ENCODE assay signal across 23 mouse cellular contexts in genomic region chr11:34297698-34298378, GRCm38 (mm10). TPM values are rescaled to one million over a fixed set of nuclear protein-coding genes. Genes with fewer than 3 reads are reported as not detected.
DNase-seq lines count a peak whose midpoint lies in the region; ATAC-seq lines count a peak whose summit lies in the region.
"Had no signal": no experiment of that assay in that cellular context is flagged by ENCODE, and none has a peak within 500 bp of the region (broad histone marks: within the 10 kb centered on the region; RNA-seq: fewer than 3 reads in every experiment).

No protein-coding gene starts in this region.

- WGBS in neural tube, embryonic 12.5 days = 57% methylated on average over 5 of the region's 5 CpGs
- WGBS in hindbrain, embryonic 10.5 days = 57% methylated on average over 5 of the region's 5 CpGs
- WGBS in midbrain, embryonic 11.5 days = 29% methylated on average over 5 of the region's 5 CpGs
- WGBS in heart, embryonic 10.5 days = 82% methylated on average over 5 of the region's 5 CpGs
- WGBS in kidney, embryonic 16.5 days = 79% methylated on average over 5 of the region's 5 CpGs

- no peak for DNase-seq in neural tube, embryonic 10.5 days (ENCODE audit: extremely low spot score, low spot score)
- DNase-seq in hindbrain, embryonic 10.5 days (ENCODE audit: low spot score) = no peak
- peak; percentile 90 for DNase-seq in midbrain, embryonic 11.5 days (ENCODE audit: low spot score, missing footprints)
- no peak for DNase-seq in heart, embryonic 10.5 days (ENCODE audit: low spot score)
- DNase-seq in heart, adult 8-10 months (ENCODE audit: low spot score) = no peak
- DNase-seq in left cerebral cortex, adult 9 months (ENCODE audit: low spot score in 2 of 2) = no peak
- DNase-seq: cerebellum, adult 8-10 months; gastrocnemius, postnatal 36 days; heart, postnatal 36 days; kidney, adult 11 months; kidney, postnatal 14 days; layer of hippocampus, postnatal 36 days; right cerebral cortex, adult 18-20 months; thymus, postnatal 4 days had no signal

- H3K27me3 ChIP-seq in neural tube, embryonic 12.5 days (replicated peaks) = no peaks in the 10 kb centered on the region
- H3K27me3 ChIP-seq in hindbrain, embryonic 10.5 days (ENCODE audit: insufficient read depth, poor library complexity, severe bottlenecking) = peaks cover 14% of the 10 kb centered on the region
- H3K27me3 ChIP-seq in midbrain, embryonic 11.5 days (ENCODE audit: control insufficient read depth, insufficient read depth, low read length) = peaks cover 15% of the 10 kb centered on the region
- no peaks in the 10 kb centered on the region for H3K27me3 ChIP-seq in heart, embryonic 10.5 days (ENCODE audit: insufficient read depth, poor library complexity, severe bottlenecking)
- H3K27me3 ChIP-seq in kidney, embryonic 16.5 days (ENCODE audit: insufficient read depth, low read length) = no peaks in the 10 kb centered on the region
- H3K27me3 ChIP-seq: embryonic facial prominence, embryonic 15.5 days; heart, embryonic 12.5 days; Patski had no signal

- no peak overlapping the region for H3K4me2 ChIP-seq in neural tube, embryonic 12.5 days (replicated peaks)
- no peak overlapping the region for H3K4me2 ChIP-seq in midbrain, embryonic 11.5 days
- no peak overlapping the region for H3K4me2 ChIP-seq in kidney, embryonic 16.5 days (replicated peaks; ENCODE audit: low read depth, low read length)
- H3K4me2 ChIP-seq: embryonic facial prominence, embryonic 15.5 days; heart, embryonic 12.5 days had no signal

- peaks cover 5% of the 10 kb centered on the region for H3K4me1 ChIP-seq in neural tube, embryonic 12.5 days
- H3K4me1 ChIP-seq in hindbrain, embryonic 10.5 days (replicated peaks) = peaks cover 13% of the 10 kb centered on the region
- peaks cover 4% of the 10 kb centered on the region; the same call in 1 of the 2 replicates for H3K4me1 ChIP-seq in midbrain, embryonic 11.5 days (ENCODE audit: control insufficient read depth, insufficient read depth, low read length)
- H3K4me1 ChIP-seq in heart, embryonic 10.5 days = peaks cover 6% of the 10 kb centered on the region; the same call in 1 of the 2 replicates
- H3K4me1 ChIP-seq in kidney, embryonic 16.5 days (ENCODE audit: insufficient read depth, low read length) = no peaks in the 10 kb centered on the region
- H3K4me1 ChIP-seq: embryonic facial prominence, embryonic 15.5 days; heart, embryonic 12.5 days; limb, embryonic 10.5 days had no signal

- no peaks in the 10 kb centered on the region for H3K9me3 ChIP-seq in neural tube, embryonic 12.5 days
- no peaks in the 10 kb centered on the region for H3K9me3 ChIP-seq in hindbrain, embryonic 10.5 days
- no peaks in the 10 kb centered on the region for H3K9me3 ChIP-seq in midbrain, embryonic 11.5 days (ENCODE audit: control insufficient read depth, low read length)
- H3K9me3 ChIP-seq in heart, embryonic 10.5 days = no peaks in the 10 kb centered on the region
- no peaks in the 10 kb centered on the region for H3K9me3 ChIP-seq in kidney, embryonic 16.5 days (ENCODE audit: low read length)
- H3K9me3 ChIP-seq: embryonic facial prominence, embryonic 15.5 days; heart, embryonic 12.5 days; limb, embryonic 10.5 days had no signal

- ATAC-seq in neural tube, embryonic 12.5 days (ENCODE audit: low FRiP score, low read depth) = peak; percentile 77; the same call in 1 of the 2 replicates
- peak; percentile 97 for ATAC-seq in midbrain, embryonic 11.5 days (ENCODE audit: low FRiP score)
- no peak for ATAC-seq in kidney, embryonic 16.5 days (ENCODE audit: low FRiP score, low TSS enrichment)
- ATAC-seq: lung, postnatal 0 days; Patski had no signal

- H3K36me3 ChIP-seq in neural tube, embryonic 12.5 days = no peaks in the 10 kb centered on the region
- no peaks in the 10 kb centered on the region for H3K36me3 ChIP-seq in hindbrain, embryonic 10.5 days
- no peaks in the 10 kb centered on the region for H3K36me3 ChIP-seq in midbrain, embryonic 11.5 days (ENCODE audit: control insufficient read depth, insufficient read depth, low read length)
- H3K36me3 ChIP-seq in heart, embryonic 10.5 days = no peaks in the 10 kb centered on the region
- H3K36me3 ChIP-seq in kidney, embryonic 16.5 days (ENCODE audit: insufficient read depth, low read length) = no peaks in the 10 kb centered on the region
- H3K36me3 ChIP-seq: embryonic facial prominence, embryonic 15.5 days; heart, embryonic 12.5 days; limb, embryonic 10.5 days had no signal

- no peak overlapping the region for H3K9ac ChIP-seq in neural tube, embryonic 12.5 days
- H3K9ac ChIP-seq in midbrain, embryonic 11.5 days (ENCODE audit: low read length) = no peak overlapping the region; the same call in 1 of the 2 replicates
- no peak overlapping the region for H3K9ac ChIP-seq in kidney, embryonic 16.5 days (replicated peaks; ENCODE audit: low read length)
- H3K9ac ChIP-seq: embryonic facial prominence, embryonic 15.5 days; heart, embryonic 12.5 days; liver, embryonic 14.5 days had no signal

- no peak overlapping the region for H3K4me3 ChIP-seq in neural tube, embryonic 12.5 days
- H3K4me3 ChIP-seq in hindbrain, embryonic 10.5 days = no peak overlapping the region
- H3K4me3 ChIP-seq in midbrain, embryonic 11.5 days (ENCODE audit: low read depth, low read length) = no peak overlapping the region
- H3K4me3 ChIP-seq in heart, embryonic 10.5 days = no peak overlapping the region
- H3K4me3 ChIP-seq in kidney, embryonic 16.5 days (ENCODE audit: low read length) = no peak overlapping the region
- H3K4me3 ChIP-seq: embryonic facial prominence, embryonic 15.5 days; heart, embryonic 12.5 days; limb, embryonic 10.5 days had no signal

- H3K27ac ChIP-seq in neural tube, embryonic 12.5 days = no peak overlapping the region
- peak overlapping the region; percentile 50; the same call in 1 of the 2 replicates for H3K27ac ChIP-seq in hindbrain, embryonic 10.5 days
- peak overlapping the region; percentile 38 for H3K27ac ChIP-seq in midbrain, embryonic 11.5 days (ENCODE audit: low read depth, low read length)
- H3K27ac ChIP-seq in heart, embryonic 10.5 days = no peak overlapping the region
- H3K27ac ChIP-seq in kidney, embryonic 16.5 days (ENCODE audit: low read length) = no peak overlapping the region
- H3K27ac ChIP-seq: embryonic facial prominence, embryonic 15.5 days; limb, embryonic 10.5 days; liver, embryonic 14.5 days had no signal

RNA-seq across cellular contexts. Expression of gene Fam196b, which starts 16.8 kb away (rescaled TPM):
- 1.6 and 2.0 TPM in 2 replicates for polyA plus RNA-seq in neural tube, embryonic 12.5 days (2016; fragmentation: Nextera tagmentation; extraction: Ambion mirVana)
- 1.3 and 1.6 TPM in 2 replicates for polyA plus RNA-seq in hindbrain, embryonic 10.5 days (2016; fragmentation: Nextera tagmentation; extraction: Ambion mirVana)
- polyA plus RNA-seq in midbrain, embryonic 11.5 days (2014; fragmentation: Nextera tagmentation; extraction: Ambion mirVana) = 0.72 and 0.79 TPM in 2 replicates
- polyA plus RNA-seq in heart, embryonic 10.5 days (2016; fragmentation: Nextera tagmentation; extraction: Ambion mirVana) = 0.84 and 0.90 TPM in 2 replicates
- not detected for total RNA-seq in heart, adult 8-10 months (2022)
- 0.55 and 0.73 TPM in 2 replicates for polyA plus RNA-seq in kidney, embryonic 16.5 days (2015; fragmentation: Nextera tagmentation; extraction: Ambion mirVana)
- total RNA-seq: adrenal gland, adult 18-20 months; heart, postnatal 36 days had no signal
- polyA plus RNA-seq: Patski had no signal

Comparison
In these comparisons a context has a peak if more than half of its experiments do, and no peak if none do; other contexts are left out.
1. H3K27ac ChIP-seq: peak in hindbrain, embryonic 10.5 days (single experiment) and midbrain, embryonic 11.5 days (single experiment); none in neural tube, embryonic 12.5 days (single experiment), heart, embryonic 10.5 days (single experiment) and kidney, embryonic 16.5 days (single experiment).